Mouse (Mus musculus) C2C12 (cell line): ENCODE results near the gene Dysf.

Source experiments
- CTCF ChIP-seq: IDR thresholded peaks from one replicate; pipeline ENCODE4 v1.5.1; 2011; ENCODE audit not compliant: control insufficient read depth, insufficient read depth, insufficient read length
- MYOG ChIP-seq: IDR thresholded peaks from one replicate; pipeline ENCODE4 v1.6.1; 2011; ENCODE audit not compliant: control insufficient read depth, insufficient read length; ENCODE audit errors: extremely low read depth
- USF1 ChIP-seq: IDR thresholded peaks from one replicate; pipeline ENCODE4 v1.6.1; 2011; ENCODE audit warnings: low read depth, mild to moderate bottlenecking, control low read depth, moderate library complexity

- TF ChIP-seq CTCF (no peak), MYOG (no peak), USF1 (no peak)
These were observed 59.8 kb downstream of the Dysf start for GRCm38 (mm10) chr6:84068236-84068635.
